Mouse (Mus musculus): ENCODE measurements around the gene Bcdin3d.

Bcdin3d gene

GRCm38 (mm10) chr15:99440816-99441457 lies 33.6 kb downstream of the Bcdin3d start:
- DNase-seq (ENCODE audit: low spot score in 2 of 2), result no peak

GRCm38 (mm10) chr15:99440112-99440815 lies 34.3 kb downstream of the Bcdin3d start:
- DNase-seq (ENCODE audit: low spot score in 2 of 2), result no peak

GRCm38 (mm10) chr15:99438966-99439698 lies 35.4 kb downstream of the Bcdin3d start:
- DNase-seq (ENCODE audit: low spot score in 2 of 2), result no peak

GRCm38 (mm10) chr15:99433913-99434312 lies 40.6 kb downstream of the Bcdin3d start:
- no peak for DNase-seq (ENCODE audit: low spot score in 2 of 2)

GRCm38 (mm10) chr15:99433081-99433718 lies 41.3 kb downstream of the Bcdin3d start:
- DNase-seq (ENCODE audit: low spot score in 2 of 2), result no peak

- DNase-seq (ENCODE audit: low spot score in 2 of 2), result no peak
Observed at GRCm38 (mm10) chr15:99431967-99432366, 42.6 kb downstream of the Bcdin3d start.

GRCm38 (mm10) chr15:99431504-99431903 lies 43.0 kb downstream of the Bcdin3d start:
- DNase-seq (ENCODE audit: low spot score in 2 of 2), result no peak

GRCm38 (mm10) chr15:99431063-99431462 lies 43.5 kb downstream of the Bcdin3d start:
- no peak for DNase-seq (ENCODE audit: low spot score in 2 of 2)

- no peak for DNase-seq (ENCODE audit: low spot score in 2 of 2)
Observed at GRCm38 (mm10) chr15:99430394-99430793, 44.1 kb downstream of the Bcdin3d start.

GRCm38 (mm10) chr15:99423884-99424283 lies 50.6 kb downstream of the Bcdin3d start:
- no peak for DNase-seq (ENCODE audit: low spot score in 2 of 2)

GRCm38 (mm10) chr15:99423131-99423530 lies 51.4 kb downstream of the Bcdin3d start:
- no peak for DNase-seq (ENCODE audit: low spot score in 2 of 2)

GRCm38 (mm10) chr15:99422551-99422950 lies 52.0 kb downstream of the Bcdin3d start:
- no peak for DNase-seq (ENCODE audit: low spot score in 2 of 2)

GRCm38 (mm10) chr15:99421676-99422075 lies 52.9 kb downstream of the Bcdin3d start:
- no peak for DNase-seq (ENCODE audit: low spot score in 2 of 2)

- DNase-seq (ENCODE audit: low spot score in 2 of 2), result peak; percentile 33 to 53
Observed at GRCm38 (mm10) chr15:99421152-99421551, 53.4 kb downstream of the Bcdin3d start.

- no peak for DNase-seq (ENCODE audit: low spot score in 2 of 2)
Observed at GRCm38 (mm10) chr15:99420521-99421014, 54.0 kb downstream of the Bcdin3d start.

GRCm38 (mm10) chr15:99420101-99420500 lies 54.4 kb downstream of the Bcdin3d start:
- DNase-seq (ENCODE audit: low spot score in 2 of 2), result no peak
